Mouse (Mus musculus) MEL (cell line): Measurements from ENCODE around the gene Mettl17.

ENCODE experiments used
- BHLHE40 ChIP-seq: IDR thresholded peaks from 2 replicates; pipeline ENCODE4 v1.6.1; 2012; ENCODE audit warnings: low read depth, mild to moderate bottlenecking, inconsistent platforms, low read length, improper control_type of control experiment, borderline replicate concordance
- CTCF ChIP-seq, 3 experiments: IDR thresholded peaks in 2 of 3; conservative IDR thresholded peaks in 1 of 3; 2 replicates each; pipeline ENCODE4 v1.5.1; 2011 to 2012; ENCODE audit warnings: low read length in 3 of 3, low read depth in 2 of 3, mild to moderate bottlenecking in 2 of 3, improper control_type of control experiment in 1 of 3, inconsistent platforms in 1 of 3, mixed read lengths in 1 of 3, moderate library complexity in 1 of 3; ENCODE audit not compliant: control insufficient read depth in 1 of 3, insufficient read depth in 1 of 3, poor library complexity in 1 of 3, severe bottlenecking in 1 of 3
- GATA1 ChIP-seq: IDR thresholded peaks from 2 replicates; pipeline ENCODE4 v1.6.1; 2011; ENCODE audit warnings: low read depth, low read length, improper control_type of control experiment
- MAX ChIP-seq: IDR thresholded peaks from 2 replicates; pipeline ENCODE4 v1.6.1; 2011; ENCODE audit warnings: low read length, improper control_type of control experiment
- MYC ChIP-seq: IDR thresholded peaks from 2 replicates; pipeline ENCODE4 v1.6.1; 2011; ENCODE audit warnings: low read depth, mild to moderate bottlenecking, low read length, improper control_type of control experiment, moderate library complexity
- POLR2A ChIP-seq, 2 experiments: IDR thresholded peaks; 2 replicates each; pipeline ENCODE4 v1.6.1; 2011 to 2012; ENCODE audit warnings: low read length in 2 of 2, mild to moderate bottlenecking in 2 of 2, control low read depth in 1 of 2, improper control_type of control experiment in 1 of 2, low read depth in 1 of 2, moderate library complexity in 1 of 2; ENCODE audit not compliant: control insufficient read depth in 1 of 2, insufficient read depth in 1 of 2, poor library complexity in 1 of 2
- POLR2AphosphoS5 ChIP-seq: IDR thresholded peaks from 2 replicates; pipeline ENCODE4 v1.6.1; 2012; ENCODE audit warnings: low read depth, borderline replicate concordance, mild to moderate bottlenecking, inconsistent platforms, low read length, moderate library complexity, mixed read lengths
- RCOR1 ChIP-seq: IDR thresholded peaks from 2 replicates; pipeline ENCODE4 v1.6.1; 2012; ENCODE audit warnings: low read depth, mild to moderate bottlenecking, inconsistent platforms, low read length, improper control_type of control experiment
- SMC3 ChIP-seq: IDR thresholded peaks from 2 replicates; pipeline ENCODE4 v1.6.1; 2011; ENCODE audit warnings: low read depth, low read length, improper control_type of control experiment
- TAL1 ChIP-seq: IDR thresholded peaks from 2 replicates; pipeline ENCODE4 v1.6.1; 2012; ENCODE audit warnings: mild to moderate bottlenecking, inconsistent platforms, low read length, moderate library complexity, mixed read lengths
- USF2 ChIP-seq, 2 experiments: IDR thresholded peaks; 2 replicates each; pipeline ENCODE4 v1.6.1; 2011 to 2012; ENCODE audit warnings: improper control_type of control experiment in 2 of 2, low read length in 2 of 2, borderline replicate concordance in 1 of 2, inconsistent platforms in 1 of 2, low read depth in 1 of 2, mild to moderate bottlenecking in 1 of 2; ENCODE audit not compliant: insufficient read depth in 1 of 2

DNA sequence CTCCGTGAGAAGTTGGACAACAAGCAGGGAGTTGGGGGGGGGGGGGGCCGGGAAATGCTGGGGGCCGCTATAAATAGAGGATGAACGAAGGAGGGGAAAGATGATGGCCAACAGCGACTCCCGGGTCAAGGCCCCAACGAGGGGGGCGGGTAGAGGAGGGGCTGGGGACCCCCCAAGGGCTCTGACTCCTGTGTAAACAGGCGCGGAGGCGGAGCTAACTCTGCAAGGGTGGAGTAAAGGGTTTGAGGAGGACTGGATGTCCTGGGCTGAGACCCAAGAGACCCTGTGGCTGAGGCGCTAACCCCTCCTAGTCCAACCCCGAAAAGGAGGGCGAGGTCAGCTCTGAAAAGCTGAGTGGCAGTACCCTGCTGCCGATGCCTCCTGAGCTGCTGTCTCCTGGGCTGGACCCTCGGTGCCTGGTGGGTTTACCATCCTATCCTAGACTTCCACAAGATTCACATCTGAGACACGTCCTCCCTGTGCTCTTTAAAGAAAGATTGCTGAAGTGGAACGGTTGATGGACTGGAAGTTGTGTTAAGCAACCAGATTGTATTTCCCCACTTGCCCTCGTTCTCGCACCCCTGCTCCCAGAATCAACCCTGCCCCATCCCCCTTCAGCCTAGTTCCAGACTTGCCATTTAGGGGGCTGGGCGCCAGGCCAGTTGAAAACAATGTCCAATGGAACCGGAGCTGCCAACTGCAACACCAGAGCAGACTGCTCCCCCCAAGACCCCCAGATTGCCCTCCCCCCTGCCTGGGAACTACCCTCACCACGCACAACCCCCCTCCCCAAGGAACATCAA, 29.5 kb downstream of the Mettl17 start, which contains the start of gene Ndrg2:
- TF ChIP-seq MAX (no peak), USF2 (IDR thresholded peaks at IDR 0.05; ENCODE audit: borderline replicate concordance in 1 of 2, insufficient read depth in 1 of 2, low read depth in 1 of 2, low read length in 2 of 2) (no peak), POLR2AphosphoS5 (no peak), SMC3 (no peak), POLR2A (IDR thresholded peaks at IDR 0.05; ENCODE audit: control insufficient read depth in 1 of 2, insufficient read depth in 1 of 2, low read depth in 1 of 2, low read length in 2 of 2, poor library complexity in 1 of 2) (no peak), CTCF (IDR thresholded peaks at IDR 0.05 in 2 of 3, conservative IDR thresholded peaks at IDR 0.05 in 1 of 3; ENCODE audit: control insufficient read depth in 1 of 3, insufficient read depth in 1 of 3, low read depth in 2 of 3, low read length in 3 of 3, poor library complexity in 1 of 3, severe bottlenecking in 1 of 3) (no peak), TAL1 (no peak), RCOR1 (no peak), GATA1 (no peak), BHLHE40 (no peak), MYC (no peak)
